Mouse (Mus musculus) brown adipose tissue, adult 24 weeks (tissue): Measurements from ENCODE around the gene Pex5. TPM values are rescaled to one million over a fixed set of nuclear protein-coding genes. Genes with fewer than 3 reads are reported as not detected.
"Not testable (repeated sequence)": the region's sequence is repeated elsewhere in the genome, so short reads cannot be mapped to it uniquely, and the experiment has no call there.

Experiments
- H3K27ac ChIP-seq: fragments of 200-500 bp; replicated peaks from 2 replicates; pipeline ENCODE4 v1.5.1; 2012; ENCODE audit warnings: low read depth, mild to moderate bottlenecking, low read length
- H3K4me1 ChIP-seq: fragments of 200-500 bp; 2 replicates; pipeline ENCODE4 v1.6.1; 2012; ENCODE audit warnings: low read length, mixed read lengths; ENCODE audit not compliant: control insufficient read depth, insufficient read depth, insufficient read length
- H3K4me3 ChIP-seq: fragments of 200-500 bp; 2 replicates; pipeline ENCODE4 v1.5.1; 2012; ENCODE audit warnings: low read depth, mild to moderate bottlenecking, low read length, moderate library complexity; ENCODE audit not compliant: insufficient read depth
- polyA plus RNA-seq: library from polyadenylated mRNA; stranded (reverse); fragments of >200 nt; gene quantifications from 2 replicates; pipeline ENCODE4 v1.2.4, GENCODE M21; 2012; ENCODE audit not compliant: missing spikeins, insufficient read depth, insufficient read length

Pex5 gene
- polyA plus RNA-seq, 1 experiment = 52.7 TPM

GRCm38 (mm10) chr6:124413770-124414149 is 1.1 kb downstream of the Pex5 start:
- H3K27ac ChIP-seq = peak overlapping the region; percentile 75

GRCm38 (mm10) chr6:124408355-124408754 is 6.5 kb downstream of the Pex5 start:
- no peak overlapping the region for H3K27ac ChIP-seq
- no peak overlapping the region for H3K4me3 ChIP-seq
- H3K4me1 ChIP-seq = 0 out of 2 replicates have a peak, but pooled peaks cover 5% of the 10 kb centered on the region

More at GRCm38 (mm10) chr6:124413770-124414149, 1.1 kb downstream of the Pex5 start:
- Histone ChIP-seq H3K4me1 (peaks cover 7% of the 10 kb centered on the region), H3K4me3 (peak overlapping the region; percentile 97)

GRCm38 (mm10) chr6:124407180-124407579 is 7.7 kb downstream of the Pex5 start:
- H3K4me1 ChIP-seq = 0 out of 2 replicates have a peak, but pooled peaks cover 5% of the 10 kb centered on the region
- H3K4me3 ChIP-seq = no peak overlapping the region
- H3K27ac ChIP-seq = no peak overlapping the region

- Histone ChIP-seq H3K4me1 (0 out of 2 replicates have a peak, but pooled peaks cover 5% of the 10 kb centered on the region), H3K27ac (no peak overlapping the region), H3K4me3 (no peak overlapping the region)
Observed at GRCm38 (mm10) chr6:124406326-124406725, 8.5 kb downstream of the Pex5 start.

- Histone ChIP-seq H3K4me1 (no peaks in the 10 kb centered on the region), H3K4me3 (no peak overlapping the region), H3K27ac (no peak overlapping the region)
Observed at GRCm38 (mm10) chr6:124399738-124400137, 15.1 kb downstream of the Pex5 start.

- not testable (repeated sequence) for H3K4me1 ChIP-seq, H3K27ac ChIP-seq, H3K4me3 ChIP-seq
Observed at GRCm38 (mm10) chr6:124394991-124395390, 19.9 kb downstream of the Pex5 start.

- Histone ChIP-seq H3K4me3 (no peak overlapping the region), H3K27ac (no peak overlapping the region), H3K4me1 (no peaks in the 10 kb centered on the region)
Observed at GRCm38 (mm10) chr6:124380142-124380541, 34.7 kb downstream of the Pex5 start.

GRCm38 (mm10) chr6:124379331-124379730 is 35.5 kb downstream of the Pex5 start:
- no peaks in the 10 kb centered on the region for H3K4me1 ChIP-seq
- no peak overlapping the region for H3K4me3 ChIP-seq
- no peak overlapping the region for H3K27ac ChIP-seq

- H3K4me3 ChIP-seq = no peak overlapping the region
- peaks cover 3% of the 10 kb centered on the region; the same call in 1 of the 2 replicates for H3K4me1 ChIP-seq
- H3K27ac ChIP-seq = no peak overlapping the region
Observed at GRCm38 (mm10) chr6:124377494-124378255, 37.2 kb downstream of the Pex5 start.

GRCm38 (mm10) chr6:124376311-124376710 is 38.6 kb downstream of the Pex5 start:
- no peak overlapping the region for H3K4me3 ChIP-seq
- H3K4me1 ChIP-seq = peaks cover 3% of the 10 kb centered on the region; the same call in 1 of the 2 replicates
- peak overlapping the region; percentile 76 for H3K27ac ChIP-seq

- Histone ChIP-seq H3K4me1 (peaks cover 3% of the 10 kb centered on the region; the same call in 1 of the 2 replicates), H3K27ac (peak overlapping the region; percentile 81), H3K4me3 (no peak overlapping the region)
Observed at GRCm38 (mm10) chr6:124375435-124375884, 39.4 kb downstream of the Pex5 start.

- H3K27ac ChIP-seq = peak overlapping the region; percentile 81; the same call in 1 of the 2 replicates
- peaks cover 3% of the 10 kb centered on the region; the same call in 1 of the 2 replicates for H3K4me1 ChIP-seq
- no peak overlapping the region for H3K4me3 ChIP-seq
Observed at GRCm38 (mm10) chr6:124374683-124375082, 40.2 kb downstream of the Pex5 start.

GRCm38 (mm10) chr6:124373584-124374206 is 41.2 kb downstream of the Pex5 start:
- Histone ChIP-seq H3K4me3 (no peak overlapping the region), H3K27ac (peak overlapping the region; percentile 84), H3K4me1 (peaks cover 3% of the 10 kb centered on the region; the same call in 1 of the 2 replicates)

GRCm38 (mm10) chr6:124364328-124364727 is 50.5 kb downstream of the Pex5 start:
- Histone ChIP-seq H3K4me3 (no peak overlapping the region), H3K27ac (no peak overlapping the region), H3K4me1 (no peaks in the 10 kb centered on the region)

GRCm38 (mm10) chr6:124360549-124360948 is 54.3 kb downstream of the Pex5 start:
- H3K4me3 ChIP-seq = no peak overlapping the region
- H3K27ac ChIP-seq = no peak overlapping the region
- H3K4me1 ChIP-seq = no peaks in the 10 kb centered on the region
